Mouse (Mus musculus): ENCODE measurements at regions not wholly inside any gene's neighbourhood (a gene's known extent, or its start where the extent isn't known, plus 50 kb on each side); places are given as distances from the start of the nearest gene placed in this dataset.
"Not testable (repeated sequence)": the region's sequence is repeated elsewhere in the genome, so short reads cannot be mapped to it uniquely, and the experiment has no call there.

- no peaks in the 10 kb centered on the region for H3K27me3 ChIP-seq (ENCODE audit: control insufficient read depth, insufficient read depth, low read length)
- no peak overlapping the region for H3K9ac ChIP-seq
- no peak overlapping the region for H3K4me2 ChIP-seq (replicated peaks)
- H3K4me3 ChIP-seq (replicated peaks; ENCODE audit: low read length) = no peak overlapping the region
- H3K36me3 ChIP-seq (replicated peaks; ENCODE audit: control insufficient read depth, insufficient read depth) = no peaks in the 10 kb centered on the region
- DNase-seq (ENCODE audit: low spot score) (no peak), ATAC-seq (ENCODE audit: low FRiP score) (no peak)
- H3K4me1 ChIP-seq (replicated peaks; ENCODE audit: control insufficient read depth, insufficient read depth, low read length) = no peaks in the 10 kb centered on the region
- peak overlapping the region; percentile 30; the same call in 1 of the 2 replicates for H3K27ac ChIP-seq
- H3K9me3 ChIP-seq (ENCODE audit: control insufficient read depth, low read length) = no peaks in the 10 kb centered on the region
- WGBS = 89% methylated on average over 4 of the region's 4 CpGs
Observed at GRCm38 (mm10) chr6:22716864-22717557, 158.3 kb upstream of the Ptprz1 start.

GRCm38 (mm10) chr6:22716144-22716856, 159.0 kb upstream of the Ptprz1 start:
- no peak overlapping the region for H3K9ac ChIP-seq
- H3K4me3 ChIP-seq (replicated peaks; ENCODE audit: low read length) = no peak overlapping the region
- no peaks in the 10 kb centered on the region for H3K27me3 ChIP-seq (ENCODE audit: control insufficient read depth, insufficient read depth, low read length)
- H3K9me3 ChIP-seq (ENCODE audit: control insufficient read depth, low read length) = no peaks in the 10 kb centered on the region
- peak; percentile 66 for ATAC-seq (ENCODE audit: low FRiP score)
- H3K36me3 ChIP-seq (replicated peaks; ENCODE audit: control insufficient read depth, insufficient read depth) = no peaks in the 10 kb centered on the region
- peak; percentile 56 for DNase-seq (ENCODE audit: low spot score)
- H3K27ac ChIP-seq = peak overlapping the region; percentile 70; the same call in 1 of the 2 replicates
- WGBS = 43% methylated on average over 7 of the region's 7 CpGs
- no peaks in the 10 kb centered on the region for H3K4me1 ChIP-seq (replicated peaks; ENCODE audit: control insufficient read depth, insufficient read depth, low read length)
- peak overlapping the region; percentile 6; the same call in 1 of the 2 replicates for H3K4me2 ChIP-seq (replicated peaks)

- H3K4me1 ChIP-seq (replicated peaks; ENCODE audit: control insufficient read depth, insufficient read depth, low read length) = no peaks in the 10 kb centered on the region
- H3K27ac ChIP-seq = no peak overlapping the region
- no peak for DNase-seq (ENCODE audit: low spot score)
- ATAC-seq (ENCODE audit: low FRiP score) = no peak
- H3K4me3 ChIP-seq (replicated peaks; ENCODE audit: low read length) = no peak overlapping the region
- H3K9me3 ChIP-seq (ENCODE audit: control insufficient read depth, low read length) = no peaks in the 10 kb centered on the region
- H3K4me2 ChIP-seq (replicated peaks) = no peak overlapping the region
- H3K27me3 ChIP-seq (ENCODE audit: control insufficient read depth, insufficient read depth, low read length) = no peaks in the 10 kb centered on the region
- H3K9ac ChIP-seq = no peak overlapping the region
- no peaks in the 10 kb centered on the region for H3K36me3 ChIP-seq (replicated peaks; ENCODE audit: control insufficient read depth, insufficient read depth)
Observed at GRCm38 (mm10) chr6:22698187-22698586, 177.1 kb upstream of the Ptprz1 start.

GRCm38 (mm10) chr6:22688678-22689126, 186.6 kb upstream of the Ptprz1 start:
- Histone ChIP-seq H3K9ac (no peak overlapping the region), H3K27me3 (ENCODE audit: control insufficient read depth, insufficient read depth, low read length) (no peaks in the 10 kb centered on the region), H3K4me3 (replicated peaks; ENCODE audit: low read length) (no peak overlapping the region), H3K9me3 (ENCODE audit: control insufficient read depth, low read length) (no peaks in the 10 kb centered on the region), H3K4me2 (replicated peaks) (no peak overlapping the region), H3K27ac (no peak overlapping the region), H3K36me3 (replicated peaks; ENCODE audit: control insufficient read depth, insufficient read depth) (no peaks in the 10 kb centered on the region), H3K4me1 (replicated peaks; ENCODE audit: control insufficient read depth, insufficient read depth, low read length) (peaks cover 6% of the 10 kb centered on the region; the same call in 1 of the 2 replicates)
- DNase-seq (ENCODE audit: low spot score) = peak; percentile 66
- ATAC-seq (ENCODE audit: low FRiP score) = peak; percentile 70; the same call in 1 of the 2 replicates
- WGBS = 54% methylated on average over 7 of the region's 7 CpGs

- Histone ChIP-seq H3K9ac (no peak overlapping the region), H3K4me1 (replicated peaks; ENCODE audit: control insufficient read depth, insufficient read depth, low read length) (no peaks in the 10 kb centered on the region), H3K27ac (no peak overlapping the region; the same call in 1 of the 2 replicates), H3K27me3 (ENCODE audit: control insufficient read depth, insufficient read depth, low read length) (no peaks in the 10 kb centered on the region), H3K9me3 (ENCODE audit: control insufficient read depth, low read length) (no peaks in the 10 kb centered on the region), H3K4me2 (replicated peaks) (no peak overlapping the region), H3K4me3 (replicated peaks; ENCODE audit: low read length) (no peak overlapping the region), H3K36me3 (replicated peaks; ENCODE audit: control insufficient read depth, insufficient read depth) (no peaks in the 10 kb centered on the region)
- ATAC-seq (ENCODE audit: low FRiP score) (no peak), DNase-seq (ENCODE audit: low spot score) (no peak)
- WGBS = 24% methylated on average over 1 of the region's 1 CpGs
Observed at GRCm38 (mm10) chr6:22674586-22674929, 200.7 kb upstream of the Ptprz1 start.

GRCm38 (mm10) chr6:22673919-22674585, 201.2 kb upstream of the Ptprz1 start:
- WGBS = 81% methylated on average over 2 of the region's 2 CpGs
- no peak for DNase-seq (ENCODE audit: low spot score)
- no peaks in the 10 kb centered on the region for H3K9me3 ChIP-seq (ENCODE audit: control insufficient read depth, low read length)

GRCm38 (mm10) chr6:22671524-22671923, 203.8 kb upstream of the Ptprz1 start:
- H3K9me3 ChIP-seq (ENCODE audit: control insufficient read depth, low read length) = no peaks in the 10 kb centered on the region
- DNase-seq (ENCODE audit: low spot score) (no peak), ATAC-seq (ENCODE audit: low FRiP score) (no peak)
- H3K36me3 ChIP-seq (replicated peaks; ENCODE audit: control insufficient read depth, insufficient read depth) = no peaks in the 10 kb centered on the region
- 69% methylated on average over 1 of the region's 1 CpGs for WGBS
- no peak overlapping the region for H3K9ac ChIP-seq
- no peaks in the 10 kb centered on the region for H3K4me1 ChIP-seq (replicated peaks; ENCODE audit: control insufficient read depth, insufficient read depth, low read length)
- no peaks in the 10 kb centered on the region for H3K27me3 ChIP-seq (ENCODE audit: control insufficient read depth, insufficient read depth, low read length)
- H3K4me2 ChIP-seq (replicated peaks) = no peak overlapping the region
- H3K4me3 ChIP-seq (replicated peaks; ENCODE audit: low read length) = no peak overlapping the region
- no peak overlapping the region for H3K27ac ChIP-seq

More at GRCm38 (mm10) chr6:22673919-22674585, 201.2 kb upstream of the Ptprz1 start:
- Histone ChIP-seq H3K4me2 (replicated peaks) (no peak overlapping the region), H3K36me3 (replicated peaks; ENCODE audit: control insufficient read depth, insufficient read depth) (no peaks in the 10 kb centered on the region), H3K27ac (no peak overlapping the region), H3K4me1 (replicated peaks; ENCODE audit: control insufficient read depth, insufficient read depth, low read length) (no peaks in the 10 kb centered on the region), H3K4me3 (replicated peaks; ENCODE audit: low read length) (no peak overlapping the region), H3K9ac (no peak overlapping the region), H3K27me3 (ENCODE audit: control insufficient read depth, insufficient read depth, low read length) (no peaks in the 10 kb centered on the region)
- no peak for ATAC-seq (ENCODE audit: low FRiP score)

- ATAC-seq (ENCODE audit: low FRiP score) = 0 out of 2 replicates have a peak, but pooled peaks have one; percentile 17
- H3K9ac ChIP-seq = no peak overlapping the region
- H3K27ac ChIP-seq = no peak overlapping the region
- DNase-seq (ENCODE audit: low spot score) = no peak
- H3K4me3 ChIP-seq (replicated peaks; ENCODE audit: low read length) = no peak overlapping the region
- WGBS = 73% methylated on average over 7 of the region's 7 CpGs
- no peaks in the 10 kb centered on the region for H3K36me3 ChIP-seq (replicated peaks; ENCODE audit: control insufficient read depth, insufficient read depth)
- no peak overlapping the region for H3K4me2 ChIP-seq (replicated peaks)
- no peaks in the 10 kb centered on the region for H3K27me3 ChIP-seq (ENCODE audit: control insufficient read depth, insufficient read depth, low read length)
- no peaks in the 10 kb centered on the region for H3K4me1 ChIP-seq (replicated peaks; ENCODE audit: control insufficient read depth, insufficient read depth, low read length)
- H3K9me3 ChIP-seq (ENCODE audit: control insufficient read depth, low read length) = no peaks in the 10 kb centered on the region
Observed at GRCm38 (mm10) chr6:22668190-22668975, 206.9 kb upstream of the Ptprz1 start.

GRCm38 (mm10) chr6:22657401-22657800, 217.9 kb upstream of the Ptprz1 start:
- H3K4me1 ChIP-seq (replicated peaks; ENCODE audit: control insufficient read depth, insufficient read depth, low read length); ATAC-seq (ENCODE audit: low FRiP score); H3K27ac ChIP-seq; H3K36me3 ChIP-seq (replicated peaks; ENCODE audit: control insufficient read depth, insufficient read depth); H3K4me2 ChIP-seq (replicated peaks); H3K27me3 ChIP-seq (ENCODE audit: control insufficient read depth, insufficient read depth, low read length); H3K9ac ChIP-seq; H3K4me3 ChIP-seq (replicated peaks; ENCODE audit: low read length); H3K9me3 ChIP-seq (ENCODE audit: control insufficient read depth, low read length); DNase-seq (ENCODE audit: low spot score): not testable (repeated sequence)
- WGBS = 96% methylated on average over 14 of the region's 15 CpGs
